Mouse (Mus musculus) bone marrow macrophage, adult 2 months (primary cell): ENCODE data around the gene Akap6.

Source experiments
- CTCF ChIP-seq: IDR thresholded peaks from 2 replicates; pipeline ENCODE4 v1.5.1; 2012; ENCODE audit warnings: low read depth, mild to moderate bottlenecking, low read length, moderate library complexity
- POLR2A ChIP-seq: IDR thresholded peaks from 2 replicates; pipeline ENCODE4 v1.6.1; 2012; ENCODE audit warnings: mild to moderate bottlenecking, low read depth, low read length, borderline replicate concordance

- TF ChIP-seq CTCF: no peak
- TF ChIP-seq POLR2A: no peak
Measured at GRCm38 (mm10) chr12:52892519-52892918, 193.3 kb downstream of the Akap6 start.
